Comparison of ENCODE assay signal across 7 mouse cellular contexts in the genomic region with DNA sequence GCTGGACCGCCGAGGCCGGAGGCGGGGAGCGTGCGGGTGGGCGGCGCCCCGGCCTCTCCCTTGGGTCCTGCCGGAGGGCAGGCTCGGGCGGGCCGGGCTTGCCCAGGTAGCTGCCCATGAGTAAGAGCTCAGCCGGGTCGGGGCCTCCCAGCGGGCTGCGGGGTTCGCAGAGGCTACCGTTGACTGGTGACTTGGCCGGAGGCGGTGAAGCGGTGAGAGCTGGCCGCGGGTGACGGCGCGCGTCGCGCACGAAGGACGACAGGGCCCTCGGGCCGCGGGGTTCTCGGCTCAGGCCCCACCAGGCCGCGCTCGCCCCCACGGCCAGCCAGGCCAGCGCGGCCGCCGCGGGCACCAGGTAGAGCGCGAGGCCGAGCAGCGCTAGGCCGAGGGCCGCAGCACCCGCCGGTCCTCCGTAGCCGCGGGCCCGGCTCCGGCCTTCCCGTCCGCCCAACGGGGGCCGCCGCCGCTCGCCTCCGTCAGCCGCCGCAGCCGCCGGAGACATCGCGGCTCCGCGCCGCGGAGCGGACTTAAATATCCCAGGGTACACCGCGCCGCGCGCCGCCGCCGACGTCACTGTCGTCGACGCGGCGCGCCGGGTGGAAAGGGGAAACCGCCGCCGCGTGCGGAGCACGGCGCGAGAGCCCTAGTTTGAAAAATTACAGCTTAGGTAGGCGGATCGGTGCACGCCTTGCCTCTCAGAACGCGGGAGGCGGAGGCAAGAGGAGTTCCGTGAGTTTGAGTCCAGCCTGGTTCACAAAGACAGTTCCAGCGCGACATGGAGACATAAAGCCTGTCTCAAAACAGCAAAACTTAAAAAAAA. TPM values are rescaled to one million over a fixed set of nuclear protein-coding genes. Genes with fewer than 3 reads are reported as not detected.
A peak's percentile ranks its signal among the peaks of the same experiment; 100 is the strongest.
DNase-seq lines count a peak whose midpoint lies in the region; ATAC-seq lines count a peak whose summit lies in the region.

A gene (minus strand): TSS at position 543 of the 820 bp plus-strand sequence.

- H3K36me3 ChIP-seq in intestine, embryonic 16.5 days (ENCODE audit: control insufficient read depth, insufficient read depth, low read length) = peaks cover 3% of the 10 kb centered on the region; the same call in 1 of the 2 replicates
- H3K36me3 ChIP-seq in limb, embryonic 10.5 days = peaks cover 35% of the 10 kb centered on the region
- peaks cover 30% of the 10 kb centered on the region for H3K36me3 ChIP-seq in midbrain, embryonic 13.5 days

- H3K9me3 ChIP-seq in intestine, embryonic 16.5 days (ENCODE audit: control insufficient read depth, low read length) = no peaks in the 10 kb centered on the region
- no peaks in the 10 kb centered on the region for H3K9me3 ChIP-seq in limb, embryonic 10.5 days (replicated peaks)
- no peaks in the 10 kb centered on the region for H3K9me3 ChIP-seq in midbrain, embryonic 13.5 days

- intact Hi-C loops in gastrocnemius, postnatal 36 days (cut with DNase I) = loop anchor here (10.0 kb wide), 1 partner anchor 371 kb away; no protein-coding TSS in a partner anchor

- H3K9ac ChIP-seq in intestine, embryonic 16.5 days (ENCODE audit: low read depth, low read length) = peak within 1 kb of the TSS; percentile 97
- peak within 1 kb of the TSS; percentile 98 for H3K9ac ChIP-seq in midbrain, embryonic 13.5 days (replicated peaks)

- peaks cover 12% of the 10 kb centered on the region for H3K4me1 ChIP-seq in intestine, embryonic 16.5 days (ENCODE audit: control insufficient read depth, insufficient read depth, low read length)
- peaks cover 12% of the 10 kb centered on the region for H3K4me1 ChIP-seq in limb, embryonic 10.5 days
- peaks cover 27% of the 10 kb centered on the region for H3K4me1 ChIP-seq in midbrain, embryonic 13.5 days (replicated peaks)

- ATAC-seq in intestine, embryonic 16.5 days = peak; percentile 92
- ATAC-seq in midbrain, embryonic 13.5 days = peak; percentile 88

- H3K27me3 ChIP-seq in intestine, embryonic 16.5 days (replicated peaks; ENCODE audit: control insufficient read depth, insufficient read depth, low read length) = no peaks in the 10 kb centered on the region
- no peaks in the 10 kb centered on the region for H3K27me3 ChIP-seq in limb, embryonic 10.5 days (ENCODE audit: low read depth, poor library complexity, severe bottlenecking)
- no peaks in the 10 kb centered on the region for H3K27me3 ChIP-seq in midbrain, embryonic 13.5 days

- H3K4me2 ChIP-seq in intestine, embryonic 16.5 days (ENCODE audit: low read depth, low read length) = peak within 1 kb of the TSS; percentile 70
- H3K4me2 ChIP-seq in midbrain, embryonic 13.5 days (replicated peaks) = peak within 1 kb of the TSS; percentile 92

- H3K27ac ChIP-seq in intestine, embryonic 16.5 days (ENCODE audit: low read length) = peak within 1 kb of the TSS; percentile 86
- H3K27ac ChIP-seq in limb, embryonic 10.5 days = peak within 1 kb of the TSS; percentile 96
- peak within 1 kb of the TSS; percentile 84 for H3K27ac ChIP-seq in midbrain, embryonic 13.5 days

- WGBS in intestine, embryonic 16.5 days = under 1% methylated on average over 98 of the region's 110 CpGs
- under 1% methylated on average over 101 of the region's 110 CpGs for WGBS in limb, embryonic 10.5 days
- WGBS in midbrain, embryonic 13.5 days = 1% methylated on average over 77 of the region's 110 CpGs

- DNase-seq in adrenal gland, adult 2 months = peak; percentile 90
- DNase-seq in embryo, embryonic 11 days = peak; percentile 97
- DNase-seq in gastrocnemius, postnatal 36 days = peak; percentile 63 to 69
- DNase-seq in limb, embryonic 10.5 days (ENCODE audit: low spot score) = peak; percentile 89
- peak; percentile 75 for DNase-seq in spleen, adult 12 weeks (ENCODE audit: low spot score)

- H3K4me3 ChIP-seq in intestine, embryonic 16.5 days (ENCODE audit: low read length) = peak within 1 kb of the TSS; percentile 95
- H3K4me3 ChIP-seq in limb, embryonic 10.5 days = peak within 1 kb of the TSS; percentile 99
- H3K4me3 ChIP-seq in midbrain, embryonic 13.5 days (replicated peaks) = peak within 1 kb of the TSS; percentile 98

RNA-seq across cellular contexts. Expression of the gene that starts here (rescaled TPM):
- 10 to 100 TPM; 18.7 to 23.3 TPM for total RNA-seq in adrenal gland, adult 2 months (2021)
- 32.7 and 36.3 TPM in 2 replicates for polyA plus RNA-seq in adrenal gland, adult 2 months (2012; rRNA removed)
- total RNA-seq in gastrocnemius, postnatal 36 days (2021) = 1 to 10 TPM; 7.5 to 9.3 TPM
- polyA plus RNA-seq in intestine, embryonic 16.5 days (2015; fragmentation: Nextera tagmentation; extraction: Ambion mirVana) = 6.9 and 7.5 TPM in 2 replicates
- 23.0 and 23.4 TPM in 2 replicates for polyA plus RNA-seq in limb, embryonic 10.5 days (2016; fragmentation: Nextera tagmentation; extraction: Ambion mirVana)
- 13.8 and 15.2 TPM in 2 replicates for polyA plus RNA-seq in midbrain, embryonic 13.5 days (2015; fragmentation: Nextera tagmentation; extraction: Ambion mirVana)

Comparison
In these comparisons a context has a peak if more than half of its experiments do, and no peak if none do; other contexts are left out.
1. Peak in every context shown above with its lines: DNase-seq, ATAC-seq, H3K4me3 ChIP-seq and H3K27ac ChIP-seq.